Mouse (Mus musculus): ENCODE measurements at regions not wholly inside any gene's neighbourhood (a gene's known extent, or its start where the extent isn't known, plus 50 kb on each side); places are given as distances from the start of the nearest gene placed in this dataset.

DNA sequence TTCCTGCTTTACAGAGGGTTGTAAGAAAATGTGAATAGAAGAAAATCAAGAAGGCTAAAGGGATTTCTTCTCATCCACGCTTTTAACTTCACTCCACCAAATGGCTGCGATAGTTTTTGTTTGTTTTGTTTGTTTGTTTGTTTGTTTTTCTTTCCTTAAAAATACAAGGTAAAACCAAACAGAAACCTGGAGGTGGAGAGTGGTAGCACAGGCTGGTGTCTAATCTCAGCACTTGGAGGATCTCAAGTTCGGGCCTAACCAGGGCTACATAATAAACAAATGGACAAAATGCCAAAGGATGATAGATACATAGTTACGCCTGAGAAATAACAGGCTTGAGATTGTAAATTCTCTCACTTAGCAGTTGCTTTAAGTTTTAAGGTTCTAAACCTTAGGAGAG is 50.8 kb upstream of the Mboat1 start:
- no peak for DNase-seq

DNA sequence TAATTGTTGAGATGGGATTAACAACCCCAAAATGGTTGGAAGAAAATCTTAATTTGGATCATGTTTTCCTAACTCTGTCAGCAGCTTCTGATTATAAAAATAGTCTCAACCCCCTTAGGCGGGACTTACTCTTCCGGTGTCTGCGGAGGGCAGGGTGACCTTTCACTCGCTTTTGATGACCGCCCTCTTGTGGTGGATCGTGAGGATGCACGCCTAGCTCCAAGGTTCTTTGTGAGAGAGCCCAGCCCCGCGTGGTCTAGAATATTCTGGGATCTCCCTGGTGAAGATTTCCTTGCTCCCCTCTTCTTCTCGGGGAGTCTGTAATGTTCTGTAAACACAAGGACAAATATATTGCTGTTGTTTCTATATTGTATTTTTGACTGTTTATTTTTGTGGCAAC is 51.3 kb upstream of the Mboat1 start:
- DNase-seq: peak; percentile 87 to 88

DNA sequence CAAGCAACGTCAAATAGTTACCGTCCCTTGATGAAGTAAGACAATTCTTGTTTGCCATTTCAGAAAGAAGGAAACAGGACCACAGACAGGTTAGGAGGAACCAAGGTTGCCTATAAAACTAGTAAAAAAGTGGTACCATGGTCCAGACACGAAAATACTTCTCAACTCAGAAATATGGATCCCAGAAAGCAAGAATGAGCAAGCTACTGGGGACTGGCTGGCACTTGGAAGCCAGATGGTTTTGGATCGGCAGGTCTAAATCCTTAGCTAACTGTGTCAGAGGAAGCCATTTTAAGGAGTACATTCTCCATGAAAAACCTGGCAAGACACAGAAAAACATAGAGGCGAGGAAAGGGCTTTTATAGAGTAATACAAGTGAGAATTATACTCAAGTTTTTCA is 51.9 kb upstream of the Mboat1 start:
- DNase-seq: no peak

- no peak for DNase-seq
These were observed 52.3 kb upstream of the Mboat1 start for GRCm38 (mm10) chr13:30083949-30084348.

- no peak for DNase-seq
These were observed 53.5 kb upstream of the Mboat1 start for GRCm38 (mm10) chr13:30082761-30083160.

DNA sequence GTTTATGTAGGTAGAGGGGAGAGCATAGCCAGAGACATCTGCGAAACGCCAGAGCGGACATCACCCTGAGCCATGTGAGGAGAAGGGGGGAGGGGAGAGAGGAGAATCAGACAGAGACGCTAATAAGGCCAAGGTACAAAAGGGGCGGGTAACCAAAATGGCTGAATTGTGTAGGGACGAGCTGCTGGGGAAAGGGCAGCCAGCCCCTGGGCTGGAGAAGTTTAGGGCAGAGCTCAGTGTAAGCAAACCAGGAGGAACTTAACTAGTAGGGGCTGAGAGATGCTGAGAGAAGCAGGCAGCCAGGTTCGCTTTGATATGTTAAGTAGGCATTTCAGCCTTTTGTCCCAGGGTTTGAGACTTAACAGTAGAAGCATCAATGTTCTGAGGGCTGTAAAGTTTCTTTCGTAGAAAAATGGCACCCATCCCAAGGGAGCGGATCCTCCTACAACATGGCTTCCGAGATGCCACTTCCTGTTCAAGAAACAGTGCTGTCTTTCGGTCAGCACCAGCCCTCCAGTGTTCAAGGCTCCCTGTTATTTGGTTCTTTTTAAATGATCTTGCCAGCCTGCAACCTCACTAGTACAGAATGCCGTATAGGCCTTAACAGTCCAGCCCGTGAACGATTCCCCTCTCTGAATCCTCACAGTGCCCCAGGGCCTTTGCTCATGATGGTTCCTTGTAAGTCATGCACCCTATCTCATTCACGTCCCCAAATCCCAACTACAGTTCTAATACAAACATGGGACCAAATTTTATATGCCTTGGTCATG is 55.4 kb upstream of the Mboat1 start:
- DNase-seq: no peak

GRCm38 (mm10) chr13:30074517-30075064 is 61.7 kb upstream of the Mboat1 start:
- DNase-seq: no peak

GRCm38 (mm10) chr13:30074069-30074468 is 62.2 kb upstream of the Mboat1 start:
- DNase-seq: no peak

DNA sequence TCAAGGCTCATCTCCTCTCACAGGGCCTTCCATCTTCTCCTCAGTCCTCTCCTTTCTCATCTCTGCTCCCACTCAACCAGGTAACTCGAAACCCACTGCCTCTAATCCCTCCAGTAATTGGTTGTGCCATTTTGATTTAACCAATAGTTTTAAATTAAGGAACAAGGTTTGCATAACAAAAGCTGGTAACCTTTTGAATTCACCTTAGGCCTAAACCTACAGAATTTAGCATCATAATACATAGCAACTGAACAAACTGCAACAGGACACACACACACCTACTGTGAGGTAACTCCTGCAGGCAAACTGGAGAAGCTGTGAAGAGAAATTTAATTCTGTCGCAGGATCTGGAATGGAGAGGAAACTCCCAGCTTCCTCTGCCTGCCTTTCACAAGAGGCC is 66.9 kb upstream of the Mboat1 start:
- no peak for DNase-seq

DNA sequence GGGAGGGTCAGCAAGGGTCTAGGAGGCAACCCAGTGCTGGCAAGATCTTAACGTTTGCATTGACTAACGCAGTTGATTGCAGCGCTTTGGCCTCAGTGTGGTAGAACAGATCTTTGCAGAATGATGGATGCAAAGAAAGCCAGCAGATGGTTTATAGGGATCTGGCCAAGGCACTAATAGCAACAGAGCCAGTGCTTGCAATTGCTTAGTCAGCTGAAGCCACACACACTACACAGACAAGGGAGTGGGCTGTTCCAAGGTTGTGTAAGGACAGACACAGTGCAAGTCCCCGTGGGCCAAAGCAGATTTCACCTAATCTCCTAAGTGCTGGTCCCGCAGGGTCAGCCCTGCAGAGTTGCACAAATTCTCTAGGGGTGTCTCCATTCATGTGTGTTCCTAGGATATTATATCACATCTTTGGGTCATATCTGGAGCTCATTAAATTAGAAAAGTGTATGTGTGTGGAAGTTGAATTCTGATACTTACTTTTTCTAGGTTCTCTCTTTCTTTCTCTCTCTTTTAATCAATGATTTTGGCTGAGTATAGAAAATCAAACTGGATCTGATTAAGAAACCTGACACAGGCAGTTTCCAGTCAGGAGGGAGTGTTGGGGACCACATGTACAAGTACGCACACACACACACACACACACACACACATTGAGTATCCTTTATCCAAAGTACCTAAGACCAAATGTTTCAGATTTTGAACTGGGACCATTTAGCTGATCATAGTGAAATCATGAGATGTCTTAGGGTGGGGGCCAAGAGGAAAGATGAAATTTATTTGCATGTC is 68.5 kb upstream of the Mboat1 start:
- DNase-seq: no peak

DNA sequence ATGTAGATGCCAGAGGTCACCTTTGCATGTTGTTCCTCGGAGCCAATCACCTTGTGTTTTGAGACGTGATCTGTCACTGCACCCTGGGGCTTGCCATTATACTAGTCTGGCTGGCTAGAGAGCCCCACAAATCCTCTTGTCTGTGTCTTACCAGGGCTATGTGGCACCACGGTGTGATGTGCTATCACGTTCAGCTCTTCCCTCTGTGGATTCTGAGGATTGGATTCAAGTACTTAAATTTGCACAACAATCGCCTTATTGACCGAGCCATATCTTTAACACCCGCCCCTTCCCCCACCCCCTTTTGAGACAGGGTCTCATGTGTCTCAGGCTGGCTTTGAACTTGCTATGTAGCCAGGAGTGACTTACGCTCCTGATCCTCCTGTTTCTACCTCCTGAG is 70.8 kb upstream of the Mboat1 start:
- DNase-seq: no peak

- no peak for DNase-seq
These were observed 72.5 kb upstream of the Mboat1 start for GRCm38 (mm10) chr13:30063741-30064140.

DNA sequence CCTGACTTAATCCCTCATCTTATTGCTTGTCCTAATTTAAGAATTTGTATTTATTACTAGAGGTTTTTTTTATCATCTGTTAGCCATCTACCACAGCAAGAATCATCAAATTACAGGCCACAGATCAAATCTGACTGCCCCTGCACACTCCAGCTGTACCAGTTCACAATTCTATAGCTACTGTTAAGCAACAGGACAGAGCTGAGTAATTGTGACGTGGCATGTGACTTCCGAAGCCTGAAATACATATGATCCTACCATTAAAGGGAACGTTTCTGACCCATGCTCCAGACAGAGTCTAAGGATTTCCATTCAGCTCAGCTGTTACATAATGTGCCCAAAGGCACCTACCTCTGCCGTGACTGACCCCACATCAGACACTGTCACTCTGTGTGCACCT is 74.0 kb upstream of the Mboat1 start:
- DNase-seq: no peak

GRCm38 (mm10) chr13:30055141-30055645 is 69.3 kb upstream of the E2f3 start:
- DNase-seq: no peak

- no peak for DNase-seq
These were observed 66.2 kb upstream of the E2f3 start for GRCm38 (mm10) chr13:30051891-30052550.

DNA sequence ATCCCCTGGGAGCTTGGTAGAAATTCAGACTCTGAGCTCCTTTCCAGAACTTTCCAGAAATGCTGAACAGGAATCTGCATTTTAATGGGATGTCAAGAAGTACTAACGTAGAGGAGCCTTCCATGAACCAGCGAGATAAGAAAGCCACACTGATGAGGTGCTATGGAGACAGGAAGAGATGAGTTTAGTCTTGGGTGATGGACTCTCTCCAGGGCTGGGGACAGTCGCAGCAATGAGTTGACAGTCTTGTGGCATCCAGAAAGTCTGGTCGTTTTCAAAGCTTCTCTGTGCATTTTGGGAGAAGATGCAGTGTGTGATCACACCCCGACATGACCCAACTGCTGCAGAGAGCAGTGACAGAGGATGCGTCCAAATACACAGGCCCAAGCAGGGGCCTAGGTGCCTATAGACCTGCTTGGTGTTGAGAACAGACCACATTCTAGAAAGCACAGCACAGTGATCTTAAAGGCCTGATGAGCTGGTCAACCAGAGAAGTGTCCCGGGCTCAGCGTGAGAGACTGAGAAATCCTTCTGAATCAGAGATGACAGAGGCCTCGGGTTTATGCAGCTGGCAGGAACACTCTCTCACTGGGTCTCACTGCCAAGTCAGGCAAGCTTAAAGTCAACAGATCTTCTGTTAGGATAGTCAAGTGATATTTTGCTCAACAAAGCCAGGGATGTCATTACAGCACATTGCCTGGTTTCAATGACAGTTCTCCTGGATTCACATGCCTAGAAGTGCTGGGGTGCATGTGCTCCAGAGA is 65.1 kb upstream of the E2f3 start:
- DNase-seq: no peak

DNA sequence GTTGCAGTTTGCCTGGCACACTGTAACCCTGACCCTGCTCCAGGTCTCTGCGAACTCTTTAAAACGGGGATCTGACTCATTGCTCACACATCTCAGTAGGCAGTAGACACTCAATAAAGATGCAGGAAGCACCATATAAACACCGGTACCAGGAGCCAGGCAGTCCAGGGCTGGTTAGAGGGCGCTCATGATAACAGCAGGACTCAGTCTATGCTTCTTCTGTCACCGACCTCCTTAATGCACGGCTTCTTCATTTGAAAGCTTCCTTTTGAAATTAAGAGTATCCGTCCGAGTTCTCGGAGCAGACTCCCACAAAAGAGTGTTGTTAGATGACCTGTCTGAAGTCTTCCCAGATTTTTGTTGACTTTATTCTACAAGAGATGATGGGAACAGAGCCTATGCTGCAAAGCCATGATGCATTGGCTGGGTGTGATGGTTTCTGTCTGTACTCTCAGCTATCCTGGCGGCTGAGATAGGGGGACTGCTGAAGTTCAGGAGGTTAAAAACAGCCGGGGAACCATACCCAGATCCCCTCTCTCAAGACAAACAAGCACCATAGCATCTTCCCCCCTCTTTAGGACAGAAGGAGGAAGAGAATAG is 62.5 kb upstream of the E2f3 start:
- peak in 1 of 2 experiments; percentile 12 for DNase-seq

GRCm38 (mm10) chr13:30046504-30047169 is 60.8 kb upstream of the E2f3 start:
- no peak for DNase-seq

- no peak for DNase-seq
These were observed 60.2 kb upstream of the E2f3 start for GRCm38 (mm10) chr13:30046061-30046460.

GRCm38 (mm10) chr13:30045225-30045624 is 59.4 kb upstream of the E2f3 start:
- no peak for DNase-seq

DNA sequence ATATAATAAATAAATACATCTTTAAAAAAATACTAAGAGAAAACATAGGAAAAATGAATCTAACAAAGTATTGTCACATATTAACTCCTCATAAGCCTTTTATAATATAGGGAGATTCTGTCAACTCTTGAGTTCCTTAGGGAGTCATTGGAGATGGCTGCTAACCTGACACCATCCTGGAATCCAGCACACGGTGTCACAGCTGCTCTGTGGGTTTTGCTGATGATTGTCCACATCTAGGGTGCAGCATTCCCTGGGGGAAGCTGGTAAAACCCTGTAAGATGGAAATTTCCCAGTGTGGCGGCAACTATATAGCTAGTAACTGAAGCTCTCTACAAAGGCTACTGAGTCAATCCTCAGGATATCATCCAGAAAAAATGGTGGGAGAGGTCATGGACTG is 58.9 kb upstream of the E2f3 start:
- no peak for DNase-seq
